ENCODE assay signal across 11 mouse cellular contexts in genomic region chr15:100337847-100338246, GRCm38 (mm10). TPM values are rescaled to one million over a fixed set of nuclear protein-coding genes. Genes with fewer than 3 reads are reported as not detected.
DNase-seq lines count a peak whose midpoint lies in the region; ATAC-seq and TF ChIP-seq lines count a peak whose summit lies in the region.
"Not testable (repeated sequence)": the region's sequence is repeated elsewhere in the genome, so short reads cannot be mapped to it uniquely, and the experiment has no call there.
"Had no signal": no experiment of that assay in that cellular context is flagged by ENCODE, and none has a peak within 500 bp of the region (broad histone marks: within the 10 kb centered on the region; RNA-seq: fewer than 3 reads in every experiment).

No protein-coding gene starts in this region.

- ATAC-seq in forebrain, postnatal 0 days, result not testable (repeated sequence)
- peak; percentile 42; the same call in 1 of the 2 replicates for ATAC-seq in lung, postnatal 0 days

- not testable (repeated sequence) for H3K9ac ChIP-seq in forebrain, postnatal 0 days; lung, postnatal 0 days (replicated peaks; ENCODE audit: low read depth)

- TF ChIP-seq CTCF in forebrain, postnatal 0 days (IDR thresholded peaks at IDR 0.05; ENCODE audit: low read depth), result peak; percentile 42; the same call in 1 of the 2 replicates
- TF ChIP-seq CTCF in lung, postnatal 0 days (IDR thresholded peaks at IDR 0.05), result peak; percentile 63

- peak; percentile 77 for DNase-seq in ES-CJ7 (ENCODE audit: low read depth, low spot score)
- peak; percentile 52 for DNase-seq in cerebellum, adult 11-12 months
- DNase-seq in forebrain, postnatal 0 days, result not testable (repeated sequence)
- peak; percentile 63 for DNase-seq in induced T-regulatory cell, adult 2 months (ENCODE audit: low read depth)
- peak; percentile 33 to 62 for DNase-seq in layer of hippocampus, postnatal 10 days (ENCODE audit: low spot score in 2 of 2)
- DNase-seq in lung, postnatal 0 days (ENCODE audit: low spot score), result peak; percentile 42
- DNase-seq in right cerebral cortex, adult 2 months (ENCODE audit: low spot score in 2 of 2), result peak; percentile 47 to 60
- peak; percentile 70 for DNase-seq in thymus, postnatal 25 days

- TF ChIP-seq EP300 in lung, postnatal 0 days (IDR thresholded peaks at IDR 0.05), result not testable (repeated sequence)

- H3K4me2 ChIP-seq in forebrain, postnatal 0 days (ENCODE audit: low read depth); lung, postnatal 0 days (replicated peaks; ENCODE audit: low read depth, low read length): not testable (repeated sequence)

- 47% methylated on average over 9 of the region's 10 CpGs for WGBS in forebrain, postnatal 0 days
- 27% methylated on average over 10 of the region's 10 CpGs for WGBS in lung, postnatal 0 days

- H3K4me1 ChIP-seq in forebrain, postnatal 0 days (ENCODE audit: insufficient read depth); lung, postnatal 0 days (ENCODE audit: insufficient read depth, low read depth, low read length): not testable (repeated sequence)

- H3K36me3 ChIP-seq in forebrain, postnatal 0 days (ENCODE audit: insufficient read depth); lung, postnatal 0 days (ENCODE audit: insufficient read depth, low read length): not testable (repeated sequence)

- not testable (repeated sequence) for H3K27ac ChIP-seq in forebrain, postnatal 0 days (ENCODE audit: low read depth, low read length); lung, postnatal 0 days (ENCODE audit: low read length)

- not testable (repeated sequence) for H3K27me3 ChIP-seq in forebrain, postnatal 0 days (ENCODE audit: insufficient read depth, low read length); lung, postnatal 0 days (replicated peaks; ENCODE audit: insufficient read depth, low read length)

- not testable (repeated sequence) for H3K9me3 ChIP-seq in forebrain, postnatal 0 days (ENCODE audit: low read length); lung, postnatal 0 days (ENCODE audit: low read length)

- not testable (repeated sequence) for H3K4me3 ChIP-seq in forebrain, postnatal 0 days (ENCODE audit: low read depth, low read length); lung, postnatal 0 days (ENCODE audit: low read depth, low read length)

RNA-seq across cellular contexts. Expression of gene Mettl7a3, which starts 3.1 kb away (rescaled TPM):
- total RNA-seq in forebrain, postnatal 0 days (2014; rRNA removed), result not detected in 2 replicates
- polyA plus RNA-seq in forebrain, postnatal 0 days (2015; fragmentation: Nextera tagmentation; extraction: Ambion mirVana), result not detected in 2 replicates
- not detected for total RNA-seq in layer of hippocampus, postnatal 10 days (2021)
- polyA plus RNA-seq in lung, postnatal 0 days (2015; fragmentation: Nextera tagmentation; extraction: Ambion mirVana), result 0.12 TPM in 2 replicates
- polyA plus RNA-seq: heart, embryonic 12.5 days; myocyte had no signal

RNA-seq across cellular contexts. Expression of gene Methig1, which starts 15.1 kb away (rescaled TPM):
- total RNA-seq in forebrain, postnatal 0 days (2014; rRNA removed), result not detected in 2 replicates
- polyA plus RNA-seq in forebrain, postnatal 0 days (2015; fragmentation: Nextera tagmentation; extraction: Ambion mirVana), result not detected in 2 replicates
- total RNA-seq in layer of hippocampus, postnatal 10 days (2021), result not detected
- polyA plus RNA-seq in lung, postnatal 0 days (2015; fragmentation: Nextera tagmentation; extraction: Ambion mirVana), result not detected in 2 replicates
- total RNA-seq: layer of hippocampus, postnatal 36 days had no signal
- polyA plus RNA-seq: heart, embryonic 12.5 days; myocyte had no signal

RNA-seq across cellular contexts. Expression of gene Mettl7a2, which starts 15.2 kb away (rescaled TPM):
- not detected in 2 replicates for total RNA-seq in forebrain, postnatal 0 days (2014; rRNA removed)
- not detected in 2 replicates for polyA plus RNA-seq in forebrain, postnatal 0 days (2015; fragmentation: Nextera tagmentation; extraction: Ambion mirVana)
- total RNA-seq in layer of hippocampus, postnatal 10 days (2021), result under 1 TPM in 1 of 2 experiments, not detected in 1; 0.39 TPM
- polyA plus RNA-seq in lung, postnatal 0 days (2015; fragmentation: Nextera tagmentation; extraction: Ambion mirVana), result 0.11 and 0.19 TPM in 2 replicates
- polyA plus RNA-seq: heart, embryonic 12.5 days; myocyte had no signal

RNA-seq across cellular contexts. Expression of gene Higd1c, which starts 26.5 kb away (rescaled TPM):
- not detected in 2 replicates for total RNA-seq in forebrain, postnatal 0 days (2014; rRNA removed)
- not detected in 2 replicates for polyA plus RNA-seq in forebrain, postnatal 0 days (2015; fragmentation: Nextera tagmentation; extraction: Ambion mirVana)
- total RNA-seq in layer of hippocampus, postnatal 10 days (2021), result not detected
- polyA plus RNA-seq in lung, postnatal 0 days (2015; fragmentation: Nextera tagmentation; extraction: Ambion mirVana), result not detected in 2 replicates
- total RNA-seq: layer of hippocampus, postnatal 36 days had no signal
- polyA plus RNA-seq: heart, embryonic 12.5 days; myocyte had no signal

RNA-seq across cellular contexts. Expression of gene Mettl7a1, which starts 33.9 kb away (rescaled TPM):
- 11.6 and 13.5 TPM in 2 replicates for total RNA-seq in forebrain, postnatal 0 days (2014; rRNA removed)
- 1.2 and 2.3 TPM in 2 replicates for polyA plus RNA-seq in forebrain, postnatal 0 days (2015; fragmentation: Nextera tagmentation; extraction: Ambion mirVana)
- 10 to 100 TPM; 13.8 to 16.1 TPM for total RNA-seq in layer of hippocampus, postnatal 10 days (2021)
- polyA plus RNA-seq in lung, postnatal 0 days (2015; fragmentation: Nextera tagmentation; extraction: Ambion mirVana), result 62.9 and 88.1 TPM in 2 replicates
